9 mouse cellular contexts compared by ENCODE assay signal in the genomic region with DNA sequence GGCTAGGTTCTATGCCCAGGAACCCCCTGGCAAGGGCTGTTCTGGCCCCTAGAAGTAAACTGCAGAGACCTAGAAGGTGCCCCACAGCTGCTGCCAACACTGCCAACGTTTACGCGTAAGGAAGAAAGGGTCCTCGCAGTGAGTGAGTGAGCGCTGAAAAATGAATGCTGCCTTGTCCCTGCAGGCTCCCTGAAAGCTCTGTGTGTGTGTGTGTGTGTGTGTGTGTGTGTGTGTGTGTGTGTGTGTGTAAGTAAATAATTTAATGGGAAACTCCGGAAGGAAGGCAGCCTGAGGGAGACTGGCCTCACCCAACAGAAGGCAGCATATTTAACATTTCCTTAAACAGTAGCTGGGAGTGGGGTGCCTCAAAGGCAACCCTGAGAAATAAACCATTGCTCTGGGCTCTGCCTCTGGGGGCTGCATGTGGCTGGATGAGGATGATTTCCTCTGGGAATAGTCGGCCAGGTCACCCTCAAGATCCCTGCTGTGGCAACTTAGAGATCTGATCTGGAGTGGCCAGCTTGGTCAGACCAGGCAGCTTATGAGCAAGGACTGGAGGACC. TPM values are rescaled to one million over a fixed set of nuclear protein-coding genes. Genes with fewer than 3 reads are reported as not detected.
DNase-seq lines count a peak whose midpoint lies in the region; ATAC-seq and TF ChIP-seq lines count a peak whose summit lies in the region.
"Had no signal": no experiment of that assay in that cellular context is flagged by ENCODE, and none has a peak within 500 bp of the region (broad histone marks: within the 10 kb centered on the region; RNA-seq: fewer than 3 reads in every experiment).

No protein-coding gene starts in this region.

- H3K9ac ChIP-seq in heart, embryonic 15.5 days: no peak overlapping the region
- H3K9ac ChIP-seq in liver, embryonic 12.5 days: peak overlapping the region; percentile 60
- peak overlapping the region; percentile 66 for H3K9ac ChIP-seq in stomach, embryonic 16.5 days (ENCODE audit: low read length)

- TF ChIP-seq CTCF in layer of hippocampus, adult 2 months (conservative IDR thresholded peaks at IDR 0.05): no peak

- H3K36me3 ChIP-seq in heart, embryonic 15.5 days: no peaks in the 10 kb centered on the region
- no peaks in the 10 kb centered on the region for H3K36me3 ChIP-seq in liver, embryonic 12.5 days
- H3K36me3 ChIP-seq in stomach, embryonic 16.5 days (ENCODE audit: control insufficient read depth, insufficient read depth, low read length): no peaks in the 10 kb centered on the region

- no peak overlapping the region for H3K4me3 ChIP-seq in layer of hippocampus, adult 2 months
- no peak overlapping the region for H3K4me3 ChIP-seq in heart, embryonic 15.5 days
- no peak overlapping the region for H3K4me3 ChIP-seq in liver, embryonic 12.5 days
- no peak overlapping the region for H3K4me3 ChIP-seq in stomach, embryonic 16.5 days (replicated peaks; ENCODE audit: low read length)

- H3K27ac ChIP-seq in layer of hippocampus, adult 2 months: peak overlapping the region; percentile 68
- peak overlapping the region; percentile 73 for H3K27ac ChIP-seq in heart, embryonic 15.5 days
- peak overlapping the region; percentile 76 for H3K27ac ChIP-seq in liver, embryonic 12.5 days
- peak overlapping the region; percentile 98 for H3K27ac ChIP-seq in stomach, embryonic 16.5 days (ENCODE audit: low read length)

- WGBS in heart, embryonic 15.5 days: 56% methylated on average over 7 of the region's 7 CpGs
- 68% methylated on average over 7 of the region's 7 CpGs for WGBS in liver, embryonic 12.5 days (ENCODE audit: insufficient replicate concordance)
- WGBS in stomach, embryonic 16.5 days: 27% methylated on average over 7 of the region's 7 CpGs

- peaks cover 30% of the 10 kb centered on the region for H3K4me1 ChIP-seq in heart, embryonic 15.5 days (replicated peaks)
- peaks cover 48% of the 10 kb centered on the region for H3K4me1 ChIP-seq in liver, embryonic 12.5 days
- peaks cover 32% of the 10 kb centered on the region for H3K4me1 ChIP-seq in stomach, embryonic 16.5 days (ENCODE audit: control insufficient read depth, insufficient read depth, low read length)

- no peaks in the 10 kb centered on the region for H3K27me3 ChIP-seq in heart, embryonic 15.5 days
- H3K27me3 ChIP-seq in liver, embryonic 12.5 days (replicated peaks): no peaks in the 10 kb centered on the region
- H3K27me3 ChIP-seq in stomach, embryonic 16.5 days (ENCODE audit: control insufficient read depth, insufficient read depth, low read length): no peaks in the 10 kb centered on the region
- H3K27me3 ChIP-seq: Patski had no signal

- intact Hi-C loops in left cerebral cortex, postnatal 36 days (cut with DNase I): loop anchor here (5.0 kb wide), 1 partner anchor 91 kb away; a partner anchor contains a TSS

- no peak for DNase-seq in layer of hippocampus, adult 2 months (ENCODE audit: low spot score in 2 of 2)
- DNase-seq in layer of hippocampus, postnatal 36 days: no peak
- no peak for DNase-seq in left cerebral cortex, postnatal 36 days (ENCODE audit: low spot score in 2 of 2)
- no peak for DNase-seq in urinary bladder, postnatal 36 days (ENCODE audit: low spot score in 2 of 2)
- DNase-seq in adrenal gland, postnatal 10 days: no peak

- ATAC-seq in heart, embryonic 15.5 days (replicated peaks; ENCODE audit: insufficient number of reproducible peaks, insufficient read depth, low FRiP score, low read depth): no peak
- no peak for ATAC-seq in liver, embryonic 12.5 days
- ATAC-seq in stomach, embryonic 16.5 days (ENCODE audit: insufficient read depth, low FRiP score): no peak
- ATAC-seq: Patski had no signal

- no peak overlapping the region for H3K4me2 ChIP-seq in heart, embryonic 15.5 days
- H3K4me2 ChIP-seq in liver, embryonic 12.5 days: peak overlapping the region; percentile 22
- peak overlapping the region; percentile 29; the same call in 1 of the 2 replicates for H3K4me2 ChIP-seq in stomach, embryonic 16.5 days (ENCODE audit: low read depth, low read length)

- H3K9me3 ChIP-seq in heart, embryonic 15.5 days (replicated peaks): no peaks in the 10 kb centered on the region
- no peaks in the 10 kb centered on the region for H3K9me3 ChIP-seq in liver, embryonic 12.5 days (replicated peaks)
- no peaks in the 10 kb centered on the region for H3K9me3 ChIP-seq in stomach, embryonic 16.5 days (replicated peaks; ENCODE audit: control insufficient read depth, low read length)

RNA-seq across cellular contexts. Expression of a gene that starts 34.9 kb away (rescaled TPM):
- 100 to 1,000 TPM; 478 to 491 TPM for total RNA-seq in layer of hippocampus, adult 2 months (2021)
- total RNA-seq in layer of hippocampus, postnatal 36 days (2021): 100 to 1,000 TPM; 507 to 508 TPM
- polyA plus RNA-seq in heart, embryonic 15.5 days (2015; fragmentation: Nextera tagmentation; extraction: Ambion mirVana): 791 and 881 TPM in 2 replicates
- polyA plus RNA-seq in liver, embryonic 12.5 days (2016; fragmentation: Nextera tagmentation; extraction: Ambion mirVana): 1,639 and 1,657 TPM in 2 replicates
- polyA plus RNA-seq in stomach, embryonic 16.5 days (2015; fragmentation: Nextera tagmentation; extraction: Ambion mirVana): 1,914 and 2,170 TPM in 2 replicates
- total RNA-seq in left cerebral cortex, postnatal 36 days (2021): 100 to 1,000 TPM; 384 TPM
- 100 to 1,000 TPM; 804 to 831 TPM for total RNA-seq in adrenal gland, postnatal 10 days (2021)
